Mouse (Mus musculus): ENCODE data around the gene Efnb1. TPM values are rescaled to one million over a fixed set of nuclear protein-coding genes. Genes with fewer than 3 reads are reported as not detected.

Efnb1 gene
- polyA plus RNA-seq, 1 experiment from 2014 or later: 5.1 TPM

- no peak overlapping the region for H3K9ac ChIP-seq
- peaks cover 30% of the 10 kb centered on the region for H3K27me3 ChIP-seq
- H3K4me2 ChIP-seq: no peak overlapping the region
- 61% methylated on average over 8 of the region's 8 CpGs for WGBS (ENCODE audit: insufficient replicate concordance)
- H3K4me3 ChIP-seq (replicated peaks): no peak overlapping the region
- no peak overlapping the region for H3K27ac ChIP-seq (replicated peaks)
- H3K36me3 ChIP-seq (replicated peaks): no peaks in the 10 kb centered on the region
- no peaks in the 10 kb centered on the region for H3K9me3 ChIP-seq (replicated peaks)
- 0 out of 2 replicates have a peak, but pooled peaks cover 4% of the 10 kb centered on the region for H3K4me1 ChIP-seq (replicated peaks)
- no peak for ATAC-seq (ENCODE audit: insufficient read depth)
Observed at GRCm38 (mm10) chrX:99141079-99141478, 5.1 kb downstream of the Efnb1 start.

- H3K36me3 ChIP-seq (replicated peaks): no peaks in the 10 kb centered on the region
- H3K4me1 ChIP-seq (replicated peaks): 0 out of 2 replicates have a peak, but pooled peaks cover 4% of the 10 kb centered on the region
- ATAC-seq (ENCODE audit: insufficient read depth): no peak
- peaks cover 22% of the 10 kb centered on the region for H3K27me3 ChIP-seq
- no peak overlapping the region for H3K27ac ChIP-seq (replicated peaks)
- H3K4me3 ChIP-seq (replicated peaks): no peak overlapping the region
- H3K4me2 ChIP-seq: no peak overlapping the region
- H3K9me3 ChIP-seq (replicated peaks): no peaks in the 10 kb centered on the region
- H3K9ac ChIP-seq: no peak overlapping the region
Observed at GRCm38 (mm10) chrX:99141900-99142299, 6.0 kb downstream of the Efnb1 start.

GRCm38 (mm10) chrX:99145561-99145960 is 9.6 kb downstream of the Efnb1 start:
- ATAC-seq (ENCODE audit: insufficient read depth): no peak
- no peak overlapping the region for H3K27ac ChIP-seq (replicated peaks)
- H3K27me3 ChIP-seq: no peaks in the 10 kb centered on the region
- no peak overlapping the region for H3K9ac ChIP-seq
- H3K4me3 ChIP-seq (replicated peaks): no peak overlapping the region
- no peak overlapping the region for H3K4me2 ChIP-seq
- no peaks in the 10 kb centered on the region for H3K9me3 ChIP-seq (replicated peaks)
- peaks cover 4% of the 10 kb centered on the region; the same call in 1 of the 2 replicates for H3K4me1 ChIP-seq (replicated peaks)
- H3K36me3 ChIP-seq (replicated peaks): no peaks in the 10 kb centered on the region
- 77% methylated on average over 7 of the region's 7 CpGs for WGBS (ENCODE audit: insufficient replicate concordance)

- Histone ChIP-seq H3K4me1 (replicated peaks) (peaks cover 3% of the 10 kb centered on the region; the same call in 1 of the 2 replicates), H3K27me3 (no peaks in the 10 kb centered on the region), H3K4me2 (no peak overlapping the region), H3K9ac (no peak overlapping the region), H3K27ac (replicated peaks) (no peak overlapping the region), H3K9me3 (replicated peaks) (no peaks in the 10 kb centered on the region), H3K4me3 (replicated peaks) (no peak overlapping the region), H3K36me3 (replicated peaks) (no peaks in the 10 kb centered on the region)
- 56% methylated on average over 11 of the region's 11 CpGs for WGBS (ENCODE audit: insufficient replicate concordance)
- no peak for ATAC-seq (ENCODE audit: insufficient read depth)
Observed at GRCm38 (mm10) chrX:99148061-99148905, 12.4 kb downstream of the Efnb1 start.

- H3K4me3 ChIP-seq (replicated peaks): no peak overlapping the region
- H3K4me2 ChIP-seq: no peak overlapping the region
- H3K9me3 ChIP-seq (replicated peaks): no peaks in the 10 kb centered on the region
- no peak overlapping the region for H3K9ac ChIP-seq
- no peak for ATAC-seq (ENCODE audit: insufficient read depth)
- WGBS (ENCODE audit: insufficient replicate concordance): 65% methylated on average over 7 of the region's 7 CpGs
- no peak overlapping the region for H3K27ac ChIP-seq (replicated peaks)
- no peaks in the 10 kb centered on the region for H3K27me3 ChIP-seq
- H3K36me3 ChIP-seq (replicated peaks): no peaks in the 10 kb centered on the region
- peaks cover 3% of the 10 kb centered on the region; the same call in 1 of the 2 replicates for H3K4me1 ChIP-seq (replicated peaks)
Observed at GRCm38 (mm10) chrX:99149047-99149446, 13.1 kb downstream of the Efnb1 start.

- H3K4me1 ChIP-seq (replicated peaks): peaks cover 3% of the 10 kb centered on the region; the same call in 1 of the 2 replicates
- no peak overlapping the region for H3K4me3 ChIP-seq (replicated peaks)
- H3K27ac ChIP-seq (replicated peaks): no peak overlapping the region
- 34% methylated on average over 2 of the region's 2 CpGs for WGBS (ENCODE audit: insufficient replicate concordance)
- no peaks in the 10 kb centered on the region for H3K36me3 ChIP-seq (replicated peaks)
- H3K9me3 ChIP-seq (replicated peaks): no peaks in the 10 kb centered on the region
- ATAC-seq (ENCODE audit: insufficient read depth): peak; percentile 58
- no peak overlapping the region for H3K4me2 ChIP-seq
- no peak overlapping the region for H3K9ac ChIP-seq
- H3K27me3 ChIP-seq: no peaks in the 10 kb centered on the region; the same call in 1 of the 2 replicates
Observed at GRCm38 (mm10) chrX:99149900-99150299, 14.0 kb downstream of the Efnb1 start.

GRCm38 (mm10) chrX:99150712-99151111 is 14.8 kb downstream of the Efnb1 start:
- no peaks in the 10 kb centered on the region for H3K36me3 ChIP-seq (replicated peaks)
- H3K4me3 ChIP-seq (replicated peaks): no peak overlapping the region
- peaks cover 3% of the 10 kb centered on the region; the same call in 1 of the 2 replicates for H3K4me1 ChIP-seq (replicated peaks)
- no peaks in the 10 kb centered on the region; the same call in 1 of the 2 replicates for H3K27me3 ChIP-seq
- H3K4me2 ChIP-seq: no peak overlapping the region
- H3K9ac ChIP-seq: no peak overlapping the region
- ATAC-seq (ENCODE audit: insufficient read depth): no peak
- no peak overlapping the region for H3K27ac ChIP-seq (replicated peaks)
- 60% methylated on average over 3 of the region's 3 CpGs for WGBS (ENCODE audit: insufficient replicate concordance)
- no peaks in the 10 kb centered on the region for H3K9me3 ChIP-seq (replicated peaks)

GRCm38 (mm10) chrX:99151434-99151833 is 15.5 kb downstream of the Efnb1 start:
- ATAC-seq (ENCODE audit: insufficient read depth): no peak
- Histone ChIP-seq H3K27ac (replicated peaks) (no peak overlapping the region), H3K9ac (no peak overlapping the region), H3K36me3 (replicated peaks) (no peaks in the 10 kb centered on the region), H3K9me3 (replicated peaks) (no peaks in the 10 kb centered on the region), H3K27me3 (no peaks in the 10 kb centered on the region; the same call in 1 of the 2 replicates), H3K4me3 (replicated peaks) (no peak overlapping the region), H3K4me2 (no peak overlapping the region), H3K4me1 (replicated peaks) (peaks cover 3% of the 10 kb centered on the region; the same call in 1 of the 2 replicates)
- 33% methylated on average over 4 of the region's 4 CpGs for WGBS (ENCODE audit: insufficient replicate concordance)

- H3K4me3 ChIP-seq (replicated peaks): no peak overlapping the region
- no peaks in the 10 kb centered on the region for H3K36me3 ChIP-seq (replicated peaks)
- no peak overlapping the region for H3K4me2 ChIP-seq
- no peak overlapping the region for H3K27ac ChIP-seq (replicated peaks)
- H3K4me1 ChIP-seq (replicated peaks): peaks cover 3% of the 10 kb centered on the region; the same call in 1 of the 2 replicates
- H3K27me3 ChIP-seq: no peaks in the 10 kb centered on the region; the same call in 1 of the 2 replicates
- no peaks in the 10 kb centered on the region for H3K9me3 ChIP-seq (replicated peaks)
- no peak overlapping the region for H3K9ac ChIP-seq
- WGBS (ENCODE audit: insufficient replicate concordance): 37% methylated on average over 3 of the region's 3 CpGs
- no peak for ATAC-seq (ENCODE audit: insufficient read depth)
Observed at GRCm38 (mm10) chrX:99152141-99152540, 16.2 kb downstream of the Efnb1 start.

- H3K4me2 ChIP-seq: no peak overlapping the region
- H3K4me3 ChIP-seq (replicated peaks): no peak overlapping the region
- no peaks in the 10 kb centered on the region; the same call in 1 of the 2 replicates for H3K27me3 ChIP-seq
- H3K9ac ChIP-seq: no peak overlapping the region
- ATAC-seq (ENCODE audit: insufficient read depth): no peak
- no peaks in the 10 kb centered on the region for H3K9me3 ChIP-seq (replicated peaks)
- peaks cover 3% of the 10 kb centered on the region; the same call in 1 of the 2 replicates for H3K4me1 ChIP-seq (replicated peaks)
- no peak overlapping the region for H3K27ac ChIP-seq (replicated peaks)
- no peaks in the 10 kb centered on the region for H3K36me3 ChIP-seq (replicated peaks)
- WGBS (ENCODE audit: insufficient replicate concordance): 39% methylated on average over 9 of the region's 9 CpGs
Observed at GRCm38 (mm10) chrX:99152566-99153265, 16.8 kb downstream of the Efnb1 start.

- Histone ChIP-seq H3K4me3 (replicated peaks) (no peak overlapping the region), H3K4me2 (no peak overlapping the region), H3K9ac (no peak overlapping the region), H3K9me3 (replicated peaks) (no peaks in the 10 kb centered on the region), H3K4me1 (replicated peaks) (peaks cover 3% of the 10 kb centered on the region; the same call in 1 of the 2 replicates), H3K27ac (replicated peaks) (no peak overlapping the region), H3K36me3 (replicated peaks) (no peaks in the 10 kb centered on the region), H3K27me3 (no peaks in the 10 kb centered on the region; the same call in 1 of the 2 replicates)
- WGBS (ENCODE audit: insufficient replicate concordance): 55% methylated on average over 3 of the region's 3 CpGs
- no peak for ATAC-seq (ENCODE audit: insufficient read depth)
Observed at GRCm38 (mm10) chrX:99153266-99153646, 17.3 kb downstream of the Efnb1 start.

Measured in liver, embryonic 15.5 days (tissue).